Mouse (Mus musculus): ENCODE data around the gene Lipt1. TPM values are rescaled to one million over a fixed set of nuclear protein-coding genes. Genes with fewer than 3 reads are reported as not detected.

The Lipt1 gene
- 1 to 10 TPM in 1 of 2 experiments, under 1 TPM in 1; 0.31 to 1.4 TPM for total RNA-seq (2023)

DNA sequence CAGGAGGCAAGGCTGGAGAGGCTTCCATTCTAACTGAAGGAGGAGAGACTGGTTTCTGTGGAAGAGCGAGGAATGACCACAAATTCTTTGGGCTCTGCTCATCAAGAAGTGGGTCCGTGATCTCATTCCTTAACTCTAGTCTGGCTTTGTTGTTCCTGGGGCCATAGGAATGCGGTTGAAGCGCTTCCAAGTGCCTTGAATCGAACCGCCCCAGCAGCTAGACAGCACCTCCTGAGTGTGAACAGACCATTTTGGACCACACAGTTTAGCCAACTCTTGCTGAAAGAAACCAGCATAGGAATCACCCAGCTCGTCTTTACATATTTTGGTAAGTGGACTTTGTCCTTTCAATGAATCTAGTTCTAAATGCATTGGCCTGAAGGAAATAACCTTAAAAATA lies at the start of gene Lipt1:
Gene Lipt1 (plus strand): TSS at position 35 of the 400 bp plus-strand sequence.

DNA sequence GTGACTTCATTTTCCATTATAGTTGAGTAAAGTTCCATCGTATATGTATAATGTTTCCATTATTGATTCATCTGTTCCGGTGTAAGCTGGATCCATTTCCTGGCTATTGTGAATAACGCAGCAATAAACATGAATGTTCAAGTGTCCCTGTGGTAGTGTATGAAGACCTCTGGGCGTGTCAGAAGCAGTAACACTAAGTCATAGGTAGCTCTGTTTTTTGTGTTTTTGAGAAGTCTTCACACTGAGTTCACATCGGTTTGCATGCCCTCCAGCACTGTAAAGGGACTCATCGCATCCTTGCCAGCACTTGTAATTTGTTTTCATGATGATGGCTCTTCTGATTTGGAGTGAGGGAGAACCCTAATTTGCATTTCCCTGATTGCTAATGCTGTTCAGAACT lies 5.3 kb upstream of the Lipt1 start, which contains the start of gene Tsga10:
Gene Tsga10 (minus strand): TSS at position 144 of the 400 bp plus-strand sequence.

DNA sequence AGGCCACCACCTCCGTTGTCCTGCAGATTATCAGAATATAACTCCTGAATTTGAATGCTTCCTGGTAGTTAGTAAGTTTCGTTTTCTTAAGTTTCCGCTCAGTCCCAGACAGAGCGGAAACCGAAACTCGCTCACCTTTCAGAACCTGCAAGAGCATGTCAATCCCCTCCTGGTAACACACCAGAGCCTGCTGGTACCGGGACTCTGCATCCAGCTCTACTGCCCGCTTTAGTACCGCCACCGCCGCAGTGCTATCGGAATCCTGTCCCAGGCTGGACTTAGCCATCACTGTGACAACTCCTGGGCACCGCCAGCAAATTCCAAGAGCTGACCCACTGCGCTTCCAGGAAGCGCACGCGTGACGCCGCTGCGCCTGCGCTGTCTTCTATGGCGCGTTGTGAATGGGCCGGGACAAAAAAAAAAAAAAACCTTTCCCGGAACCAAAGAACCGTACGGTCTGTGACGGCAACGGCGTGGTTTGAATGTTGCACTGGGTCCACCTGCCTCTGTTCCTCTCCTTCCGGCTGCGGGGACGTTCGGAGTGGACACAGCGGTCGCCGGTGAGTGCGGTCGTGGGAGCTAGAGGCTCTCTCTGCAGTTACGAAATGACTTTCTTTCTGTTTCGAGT lies 18.6 kb downstream of the Lipt1 start, which contains the start of the genes Mitd1 and Mrpl30:
Gene Mitd1 (minus strand): TSS at position 387 of the 628 bp plus-strand sequence.
Gene Mrpl30 (plus strand): TSS at position 453 of the 628 bp plus-strand sequence.

DNA sequence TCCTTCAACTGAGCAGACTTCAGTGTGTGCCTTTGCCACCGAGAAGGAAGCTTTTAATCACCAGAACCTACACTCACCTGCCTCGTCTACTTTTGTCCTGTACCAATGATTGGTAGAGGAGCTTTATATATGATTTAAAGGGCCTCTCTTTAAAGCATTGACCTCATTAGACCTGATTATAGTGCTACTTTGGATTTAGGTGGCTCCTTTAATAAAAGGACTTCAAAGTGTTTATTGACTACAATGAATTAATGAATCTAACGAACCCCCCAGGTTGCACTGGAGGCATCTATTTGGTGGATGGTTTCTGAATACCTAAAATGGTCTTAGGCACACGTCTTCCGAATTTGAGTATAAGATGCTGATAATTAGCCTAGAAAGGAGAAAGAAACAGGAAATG lies 44.9 kb downstream of the Lipt1 start, which contains the start of gene Lyg2:
Gene Lyg2 (minus strand): TSS at position 101 of the 400 bp plus-strand sequence.

Other genes with a start within 250 kb of the Lipt1 start
- gene 2010300C02Rik, start 151.7 kb upstream of the Lipt1 start, total RNA-seq (2023): under 1 TPM; 0.09 TPM
- 1 to 10 TPM; 5.6 to 6.8 TPM for gene Tsga10, start 5.3 kb upstream of the Lipt1 start, total RNA-seq (2023)
- gene Mitd1, start 18.7 kb downstream of the Lipt1 start, total RNA-seq (2023): 1 to 10 TPM; 7.7 to 9.4 TPM
- gene Mrpl30, start 18.7 kb downstream of the Lipt1 start, total RNA-seq (2023): 10 to 100 TPM; 65.9 to 73.3 TPM
- not detected for gene Lyg2, start 44.8 kb downstream of the Lipt1 start, total RNA-seq (2023)
- gene Lyg1, start 86.0 kb downstream of the Lipt1 start, total RNA-seq (2023): not detected
- 10 to 100 TPM; 44.6 to 45.7 TPM for gene Txndc9, start 126.2 kb downstream of the Lipt1 start, total RNA-seq (2023)
- gene Eif5b, start 126.3 kb downstream of the Lipt1 start, total RNA-seq (2023): 10 to 100 TPM; 13.1 to 19.4 TPM

All from neutrophil, adult 59 days (primary cell).